Mouse (Mus musculus) kidney, adult 8-10 months (tissue): ENCODE results near the gene Gm11938.
A peak's percentile ranks its signal among the peaks of the same experiment; 100 is the strongest.

Experiments used
- DNase-seq, 2 experiments: peaks; one replicate each; pipeline ENCODE4 v3.0.0; 2022

The Gm11938 gene

DNA sequence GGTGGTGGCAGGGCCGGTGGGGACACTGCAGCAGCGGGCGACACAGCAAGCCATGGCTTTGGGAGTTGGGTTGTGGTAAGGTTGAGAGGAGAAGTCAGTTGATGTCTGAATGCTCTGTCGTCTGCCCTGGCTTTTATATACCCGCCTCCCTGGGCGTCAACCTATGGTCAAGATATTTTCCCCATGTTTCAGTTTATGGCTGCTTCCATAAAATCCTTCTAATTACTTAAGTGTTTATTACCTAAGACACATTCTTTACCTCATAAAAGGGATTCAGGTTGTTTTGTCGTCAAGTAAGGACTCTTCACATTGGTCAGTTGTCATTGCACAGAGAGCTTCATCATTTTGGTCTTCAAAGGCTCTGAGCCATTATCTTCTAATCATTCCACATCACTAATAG is 36.6 kb downstream of the Gm11938 start, which contains the start of gene Krtap3-1:
Gene Krtap3-1 (minus strand): TSS at position 101 of the 400 bp plus-strand sequence.
- no peak for DNase-seq

DNA sequence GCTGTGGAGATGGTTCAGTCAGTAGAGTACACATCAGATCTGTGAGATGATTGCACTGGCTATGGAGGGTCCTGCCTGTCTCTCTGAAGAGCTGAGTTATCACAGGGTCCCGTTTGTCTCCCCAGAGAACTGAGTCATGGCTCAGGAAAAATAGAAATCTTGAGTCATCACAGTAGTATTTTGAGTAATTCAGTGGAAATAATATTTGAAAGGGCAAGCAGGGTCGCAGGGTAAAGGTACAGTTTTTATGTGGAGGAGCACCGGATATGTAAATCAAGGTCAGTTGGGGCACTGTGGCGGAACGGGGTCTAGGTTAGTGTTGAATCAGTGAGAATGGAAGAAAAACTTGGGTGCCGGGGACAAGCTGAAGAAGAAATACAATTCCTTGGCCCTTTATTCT is 40.5 kb downstream of the Gm11938 start:
- no peak for DNase-seq

DNA sequence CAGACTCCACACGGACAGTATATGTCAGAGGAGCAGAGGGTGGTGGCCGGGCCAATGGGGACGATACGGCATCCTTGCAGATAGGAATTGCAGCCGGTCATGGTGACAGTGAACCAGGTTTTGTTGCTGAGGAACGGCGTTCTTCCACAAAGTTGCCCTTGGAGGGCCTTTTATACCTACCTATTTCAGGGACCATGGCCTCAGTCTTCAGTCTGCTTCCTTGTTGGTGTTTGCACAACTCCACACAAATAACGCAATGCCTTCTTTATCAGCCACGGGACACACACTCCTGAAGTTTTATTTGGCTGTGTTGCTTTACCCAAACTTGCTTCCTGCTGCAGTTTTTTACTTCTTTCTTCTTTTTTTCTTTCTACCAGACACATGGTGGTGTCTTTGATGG is 43.7 kb downstream of the Gm11938 start, which contains the start of gene Gm11939:
Gene Gm11939 (minus strand): TSS at position 101 of the 400 bp plus-strand sequence.
- no peak for DNase-seq

DNA sequence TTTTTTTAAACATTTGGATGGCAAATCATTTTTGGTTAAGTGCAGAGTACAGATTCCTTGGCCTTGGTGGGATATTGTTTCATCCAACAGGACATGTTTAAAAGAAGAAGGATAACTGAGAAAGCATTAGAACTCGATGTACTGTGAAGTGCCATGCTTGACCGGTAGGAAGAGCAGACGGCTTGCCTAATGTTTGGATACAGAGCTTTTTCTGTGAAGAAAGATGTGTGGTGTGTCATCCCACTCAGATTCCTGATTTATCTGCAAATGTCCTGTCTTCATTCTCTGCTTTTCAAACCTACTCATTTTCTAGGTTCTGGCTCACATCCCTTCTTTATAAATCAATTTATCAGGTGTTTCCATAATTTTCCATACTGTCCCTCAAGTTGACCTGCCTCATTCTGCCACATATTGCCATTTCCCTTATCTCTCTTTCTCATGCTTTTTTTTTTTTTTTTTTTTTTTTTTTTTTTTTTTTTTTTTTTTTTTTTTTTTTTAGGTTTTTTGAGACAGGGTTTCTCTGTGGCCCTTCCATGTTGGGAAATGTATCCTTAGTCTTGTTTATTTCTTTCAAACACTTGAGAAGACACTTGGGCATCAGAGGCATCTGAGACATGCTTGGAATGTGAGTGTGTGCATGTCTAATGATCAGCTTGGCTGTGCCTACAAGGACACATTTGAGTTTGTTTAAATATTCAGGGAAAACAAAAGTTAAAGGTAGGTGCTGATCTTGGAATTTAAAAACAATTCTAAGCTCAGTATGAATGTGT is 44.9 kb downstream of the Gm11938 start:
- DNase-seq, result peak in 1 of 2 experiments; percentile 9

DNA sequence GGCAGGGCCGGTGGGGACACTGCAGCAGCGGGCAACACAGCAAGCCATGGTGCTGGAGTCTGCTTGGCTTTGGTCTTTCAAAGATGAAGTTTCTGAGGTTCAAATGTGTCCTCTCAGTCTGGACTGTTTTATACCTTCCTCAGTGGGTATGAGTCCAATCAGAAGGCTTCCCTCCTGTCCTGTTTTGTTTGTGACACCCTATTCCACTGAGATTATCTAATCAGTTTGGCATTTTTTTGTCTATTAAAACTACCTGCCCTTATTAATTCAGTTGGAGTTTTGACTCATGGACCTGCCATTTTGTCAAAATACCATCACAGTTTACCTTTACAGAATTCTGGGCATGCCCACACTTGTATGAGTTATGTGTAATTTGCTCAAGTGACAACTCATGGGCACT is 46.4 kb downstream of the Gm11938 start, which contains the start of gene Krtap3-2:
Gene Krtap3-2 (minus strand): TSS at position 101 of the 400 bp plus-strand sequence.
- no peak for DNase-seq

DNA sequence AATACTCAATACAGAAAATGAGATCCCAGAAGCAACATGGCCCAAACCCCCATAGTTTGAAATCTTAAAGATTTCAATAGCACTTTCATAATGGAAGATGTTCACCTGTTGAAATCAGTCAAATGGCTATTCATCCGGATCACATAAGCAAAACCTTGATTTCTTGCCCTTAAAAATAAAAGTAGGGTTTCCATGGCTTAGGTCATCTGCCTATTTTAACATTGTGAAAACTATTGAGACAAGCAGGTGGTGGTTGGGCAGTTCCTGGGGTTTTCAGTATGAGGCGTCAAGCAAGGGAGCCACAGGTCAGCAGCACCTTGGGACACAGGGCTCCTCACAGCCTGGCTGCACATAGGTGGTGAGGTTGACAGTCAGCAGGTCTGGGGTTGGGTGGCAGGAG is 46.9 kb downstream of the Gm11938 start:
- no peak for DNase-seq
